Mouse (Mus musculus) ES-E14 (cell line): ENCODE data around the gene Mast1.

Source experiments
- CHD2 ChIP-seq: IDR thresholded peaks from 2 replicates; pipeline ENCODE4 v1.6.1; 2014; ENCODE audit warnings: mild to moderate bottlenecking, low read depth, low read length, inconsistent platforms
- HCFC1 ChIP-seq: IDR thresholded peaks from 2 replicates; pipeline ENCODE4 v1.6.1; 2012; ENCODE audit warnings: low read length, inconsistent platforms, borderline replicate concordance; ENCODE audit not compliant: insufficient read depth
- MAFK ChIP-seq: IDR thresholded peaks from 2 replicates; pipeline ENCODE4 v1.6.1; 2014; ENCODE audit warnings: mild to moderate bottlenecking, low read depth, low read length, inconsistent platforms; ENCODE audit not compliant: insufficient read depth
- ZC3H11A ChIP-seq: IDR thresholded peaks from 2 replicates; pipeline ENCODE4 v1.6.1; 2012; ENCODE audit warnings: low read depth, mild to moderate bottlenecking, inconsistent platforms, low read length, borderline replicate concordance
- ZNF384 ChIP-seq: IDR thresholded peaks from 2 replicates; pipeline ENCODE4 v1.6.1; 2012; ENCODE audit warnings: low read depth, low read length, inconsistent platforms

- TF ChIP-seq MAFK (no peak), HCFC1 (no peak), CHD2 (no peak), ZC3H11A (no peak), ZNF384 (no peak)
Measured at GRCm38 (mm10) chr8:84934860-84935259, 2.3 kb downstream of the Mast1 start.
